Mouse (Mus musculus) hindlimb bud, embryonic 11.5 days (tissue): ENCODE measurements at regions not wholly inside any gene's neighbourhood (a gene's known extent, or its start where the extent isn't known, plus 50 kb on each side); places are given as distances from the start of the nearest gene placed in this dataset.
"Not testable (repeated sequence)": the region's sequence is repeated elsewhere in the genome, so short reads cannot be mapped to it uniquely, and the experiment has no call there.

Experiments used
- DNase-seq: peaks from one replicate; pipeline ENCODE4 v3.0.0-alpha.2; 2012; ENCODE audit warnings: low read depth, low spot score; ENCODE audit errors: extremely low spot score

GRCm38 (mm10) chr6:81815248-81815961 lies 108.1 kb upstream of the Gcfc2 start:
- no peak for DNase-seq

GRCm38 (mm10) chr6:81815962-81816338 lies 107.5 kb upstream of the Gcfc2 start:
- no peak for DNase-seq

DNA sequence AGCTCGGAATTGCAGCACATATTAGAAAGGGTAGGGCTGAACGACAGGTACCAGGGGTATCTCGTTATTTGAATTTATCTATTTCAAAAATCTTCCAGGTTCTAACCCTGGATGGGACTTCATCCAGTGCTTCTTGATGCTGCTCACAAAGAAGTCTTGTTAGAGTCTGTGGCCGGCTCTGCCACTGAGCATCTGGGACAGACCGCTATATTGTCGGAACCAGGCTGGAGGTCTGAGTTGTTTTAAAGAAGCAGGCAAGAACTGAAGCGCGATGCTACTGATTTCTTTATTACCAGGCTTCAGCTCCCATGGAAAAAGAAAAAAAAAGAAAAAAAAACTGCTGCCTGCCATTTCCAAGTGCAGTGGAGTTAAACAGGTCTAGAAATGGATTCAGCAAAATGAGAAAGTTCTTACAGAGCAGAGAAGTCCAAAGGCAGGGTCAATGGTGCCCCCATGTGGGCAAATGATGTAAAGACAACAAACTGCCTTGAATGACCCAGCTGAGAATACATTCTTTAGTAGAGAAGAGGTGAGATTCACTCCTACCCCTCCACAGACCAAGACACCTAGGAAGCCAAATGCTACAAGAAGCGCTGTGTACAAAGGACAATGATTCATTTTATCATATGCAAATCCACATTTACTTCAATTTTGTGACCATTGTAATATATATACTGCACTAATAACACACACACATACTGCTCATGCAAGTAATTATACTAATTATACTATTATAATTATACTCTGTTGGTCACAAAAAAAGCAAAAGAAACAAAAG lies 106.2 kb upstream of the Gcfc2 start:
- DNase-seq = peak; percentile 31

- no peak for DNase-seq
Observed at GRCm38 (mm10) chr6:81818573-81818972, 104.9 kb upstream of the Gcfc2 start.

GRCm38 (mm10) chr6:81820078-81820477 lies 103.4 kb upstream of the Gcfc2 start:
- DNase-seq = no peak

DNA sequence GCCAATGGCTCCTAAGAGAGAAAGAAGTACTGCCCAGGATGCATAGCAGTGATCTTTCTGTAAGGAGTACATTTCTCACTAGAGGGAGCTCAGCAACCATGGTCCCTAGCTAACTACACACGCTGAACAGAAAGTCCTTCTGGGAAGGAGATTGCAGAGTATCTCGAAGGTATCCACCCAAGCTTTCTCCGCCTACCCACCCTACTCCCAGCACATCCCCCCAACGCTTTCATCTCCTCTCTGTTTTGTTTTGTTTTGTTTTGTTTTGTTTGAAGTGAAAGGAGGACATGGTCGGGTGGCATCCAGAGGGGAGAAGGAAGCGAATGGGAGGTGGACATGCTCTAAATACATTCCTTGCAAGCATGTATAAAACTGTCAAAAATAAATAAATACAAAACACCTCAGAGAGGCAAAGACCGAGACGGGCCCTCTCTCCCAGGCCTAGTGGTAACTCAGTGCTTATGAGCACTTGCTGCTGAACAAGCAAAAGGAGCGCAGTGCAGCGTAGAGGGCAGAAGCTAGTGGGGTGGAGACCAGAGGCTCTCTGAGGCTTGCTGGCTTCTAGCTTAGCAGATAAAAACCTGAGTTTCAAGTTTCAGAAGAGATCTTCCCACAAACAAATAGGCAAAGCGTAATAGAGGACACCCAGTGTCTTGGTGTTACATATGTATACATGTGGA lies 83.9 kb upstream of the Gcfc2 start:
- no peak for DNase-seq

DNA sequence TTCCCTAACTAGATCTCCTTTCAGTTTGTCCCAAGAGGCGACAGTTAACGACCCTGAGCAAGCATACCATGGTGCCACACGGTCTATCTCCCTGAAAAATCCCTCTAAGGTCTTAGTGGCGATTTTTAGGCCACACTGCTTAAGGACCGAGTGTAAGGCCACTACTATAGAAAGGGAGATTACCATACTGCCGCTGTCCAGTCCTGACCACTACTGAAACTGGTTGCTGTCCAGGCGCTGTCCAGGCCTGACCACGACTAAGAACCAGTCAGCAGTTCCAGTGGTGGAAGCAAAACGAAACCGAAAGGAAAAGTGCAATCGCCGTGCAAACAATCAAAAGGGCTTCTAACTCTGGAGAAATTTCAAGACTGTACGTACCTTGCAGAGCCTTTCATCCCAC lies 55.3 kb upstream of the Gcfc2 start:
- DNase-seq = not testable (repeated sequence)
